Mouse (Mus musculus) bone marrow, adult 2 months (tissue): ENCODE measurements around the gene Cdyl. TPM values are rescaled to one million over a fixed set of nuclear protein-coding genes. Genes with fewer than 3 reads are reported as not detected.

Experiments used
- H3K27ac ChIP-seq: fragments of 200-500 bp; 2 replicates; pipeline ENCODE4 v1.5.1; 2012; ENCODE audit warnings: low read depth, mild to moderate bottlenecking, control low read depth, inconsistent platforms, low read length; ENCODE audit not compliant: control insufficient read depth, poor library complexity, insufficient read depth
- H3K4me1 ChIP-seq: fragments of 200-500 bp; 2 replicates; pipeline ENCODE4 v1.6.1; 2011; ENCODE audit warnings: low read length; ENCODE audit not compliant: control insufficient read depth, insufficient read depth
- H3K4me3 ChIP-seq: fragments of 200-500 bp; replicated peaks from 2 replicates; pipeline ENCODE3; 2011; ENCODE audit warnings: mild to moderate bottlenecking, low read depth, low read length, control low read depth; ENCODE audit not compliant: control insufficient read depth
- CTCF ChIP-seq: fragments of 200-500 bp; IDR thresholded peaks from 2 replicates; pipeline ENCODE4 v1.5.1; 2011; ENCODE audit warnings: low read length, control low read depth; ENCODE audit not compliant: control insufficient read depth, insufficient read depth
- POLR2A ChIP-seq: fragments of 200-500 bp; IDR thresholded peaks from 2 replicates; pipeline ENCODE4 v1.6.1; 2011; ENCODE audit warnings: low read depth, mild to moderate bottlenecking, control low read depth, low read length, borderline replicate concordance; ENCODE audit not compliant: control insufficient read depth
- WGBS: fragments of 180-500 bp; shearing (Covaris S2); methylation state at CpG from one replicate; pipeline ENCODE4 v1.1.7; 2018; 5-methylcytosine and 5-hydroxymethylcytosine counted together
- polyA plus RNA-seq: library from polyadenylated mRNA; stranded (reverse); fragments of >200 nt; gene quantifications from 2 replicates; pipeline ENCODE4 v1.2.4, GENCODE M21; 2011; ENCODE audit warnings: low replicate concordance; ENCODE audit not compliant: missing spikeins, insufficient read depth, insufficient read length

The Cdyl gene
- polyA plus RNA-seq, 1 experiment: 20.5 TPM

DNA sequence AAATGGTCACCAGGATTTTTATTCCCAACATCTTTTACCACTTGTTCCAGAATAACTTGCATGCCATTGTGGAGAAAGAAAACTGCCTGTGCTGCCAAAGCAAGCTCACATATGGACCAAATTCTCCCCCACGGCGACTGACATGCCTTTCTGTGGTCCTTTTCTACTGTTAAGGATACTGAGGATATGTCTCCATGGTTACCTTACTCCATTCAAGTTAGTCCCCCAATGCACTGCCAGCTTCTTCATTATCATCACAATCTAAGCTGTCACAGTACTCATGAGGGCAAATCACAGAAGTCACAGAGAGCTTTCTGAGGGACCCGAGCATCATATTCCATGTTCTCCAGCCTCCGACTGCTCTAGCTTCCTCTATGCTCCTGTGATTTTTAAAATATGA is 11.2 kb downstream of the Cdyl start:
- Histone ChIP-seq H3K27ac (no peak overlapping the region), H3K4me1 (peaks cover 2% of the 10 kb centered on the region; the same call in 1 of the 2 replicates), H3K4me3 (no peak overlapping the region)
- TF ChIP-seq CTCF (no peak), POLR2A (no peak)
- 91% methylated on average over 4 of the region's 4 CpGs for WGBS

DNA sequence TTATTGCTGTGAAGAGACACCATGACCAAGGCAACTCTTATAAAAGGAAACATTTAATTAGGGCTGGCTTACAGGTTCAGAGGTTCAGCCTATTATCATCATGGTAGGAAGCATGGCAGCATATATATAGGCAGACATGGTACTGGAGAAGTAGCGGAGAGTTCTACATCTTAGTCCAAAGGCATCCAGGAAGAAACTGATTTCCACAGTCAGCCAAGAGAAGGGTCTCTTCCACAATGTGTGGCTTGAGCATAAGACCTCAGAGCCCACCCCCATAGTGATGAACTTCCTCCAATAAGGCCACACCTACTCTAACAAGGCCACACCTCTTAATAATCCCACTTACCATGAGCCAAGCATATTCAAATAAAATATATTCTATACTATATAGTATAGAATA is 17.3 kb downstream of the Cdyl start:
- Histone ChIP-seq H3K4me3 (no peak overlapping the region), H3K4me1 (peaks cover 4% of the 10 kb centered on the region; the same call in 1 of the 2 replicates), H3K27ac (peak overlapping the region; percentile 49; the same call in 1 of the 2 replicates)
- whole genome bisulfite sequencing: 100% methylated on average over 1 of the region's 1 CpGs
- no peak for TF ChIP-seq POLR2A
- no peak for TF ChIP-seq CTCF

GRCm38 (mm10) chr13:35677433-35678051 is 17.9 kb downstream of the Cdyl start:
- Histone ChIP-seq H3K4me3 (no peak overlapping the region), H3K4me1 (peaks cover 4% of the 10 kb centered on the region; the same call in 1 of the 2 replicates), H3K27ac (peak overlapping the region; percentile 71)
- no peak for TF ChIP-seq POLR2A
- TF ChIP-seq CTCF: no peak
- 54% methylated on average over 7 of the region's 7 CpGs for WGBS

- Histone ChIP-seq H3K27ac (peak overlapping the region; percentile 28), H3K4me1 (peaks cover 4% of the 10 kb centered on the region; the same call in 1 of the 2 replicates), H3K4me3 (no peak overlapping the region)
- TF ChIP-seq CTCF: no peak
- TF ChIP-seq POLR2A: no peak
- WGBS: 92% methylated on average over 6 of the region's 6 CpGs
These were observed 19.1 kb downstream of the Cdyl start for GRCm38 (mm10) chr13:35678691-35679090.

DNA sequence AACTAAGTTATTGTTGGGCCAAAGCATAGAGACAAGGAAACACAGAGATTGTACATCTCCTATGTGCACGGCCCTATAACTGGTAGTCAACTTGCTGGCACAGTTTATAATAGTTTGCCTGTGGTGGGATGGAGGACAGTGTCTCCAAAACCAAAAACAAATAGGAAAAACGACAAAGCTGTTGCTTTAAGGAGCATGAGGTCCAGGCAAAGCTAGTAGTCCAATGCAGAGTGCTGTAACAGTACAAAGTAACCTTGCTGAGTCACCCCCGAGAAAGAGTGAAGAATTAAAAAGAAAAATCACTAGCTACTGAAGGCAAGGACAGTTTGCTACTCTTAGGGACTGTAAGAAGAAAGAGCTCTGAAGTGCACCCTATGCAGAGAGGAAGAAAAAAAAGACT is 21.7 kb downstream of the Cdyl start:
- Histone ChIP-seq H3K4me1 (peaks cover 3% of the 10 kb centered on the region; the same call in 1 of the 2 replicates), H3K4me3 (no peak overlapping the region), H3K27ac (no peak overlapping the region)
- WGBS: 82% methylated on average over 3 of the region's 3 CpGs
- TF ChIP-seq CTCF (no peak), POLR2A (no peak)

- H3K27ac ChIP-seq: no peak overlapping the region
- TF ChIP-seq POLR2A (no peak), CTCF (no peak)
- WGBS: 85% methylated on average over 8 of the region's 8 CpGs
- no peaks in the 10 kb centered on the region for H3K4me1 ChIP-seq
- no peak overlapping the region for H3K4me3 ChIP-seq
These were observed 26.6 kb downstream of the Cdyl start for GRCm38 (mm10) chr13:35686273-35686672.

GRCm38 (mm10) chr13:35689560-35689959 is 29.9 kb downstream of the Cdyl start:
- Histone ChIP-seq H3K4me1 (no peaks in the 10 kb centered on the region), H3K27ac (no peak overlapping the region), H3K4me3 (no peak overlapping the region)
- 80% methylated on average over 3 of the region's 3 CpGs for WGBS
- TF ChIP-seq CTCF (no peak), POLR2A (no peak)

DNA sequence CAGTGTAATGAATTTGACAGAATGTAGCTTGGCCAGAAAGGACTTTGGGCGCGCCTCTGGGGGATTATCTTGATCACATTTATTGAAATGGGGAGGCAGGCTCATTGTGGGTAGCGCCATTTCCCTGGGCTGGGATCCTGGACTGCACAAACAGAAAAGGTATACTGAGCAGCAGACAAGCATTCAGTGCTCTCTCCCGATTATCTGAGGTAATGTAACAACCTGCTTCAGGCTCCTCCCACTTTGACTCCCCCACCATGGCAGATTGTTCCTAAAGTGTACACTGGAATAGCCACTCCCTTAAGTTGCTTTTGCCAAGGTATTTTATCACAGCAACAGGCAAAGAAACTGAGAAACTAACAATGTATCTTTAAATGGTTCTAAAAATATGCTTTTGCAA is 58.0 kb downstream of the Cdyl start:
- TF ChIP-seq CTCF (no peak), POLR2A (no peak)
- no peak overlapping the region for H3K4me3 ChIP-seq
- no peaks in the 10 kb centered on the region; the same call in 1 of the 2 replicates for H3K4me1 ChIP-seq
- no peak overlapping the region for H3K27ac ChIP-seq
- WGBS: 69% methylated on average over 4 of the region's 4 CpGs
